Mouse (Mus musculus) central nervous system, embryonic 18 days (tissue): Measurements from ENCODE around the gene Dbx2. TPM values are rescaled to one million over a fixed set of nuclear protein-coding genes. Genes with fewer than 3 reads are reported as not detected.

Source experiments
- polyA plus RNA-seq: library from polyadenylated mRNA; depleted of rRNA; stranded (reverse); fragments of >200 nt; gene quantifications from 2 replicates; pipeline ENCODE4 v1.2.3, GENCODE M21; 2012; rRNA removed

Gene Dbx2
- 3.8 and 4.6 TPM in 2 replicates for polyA plus RNA-seq

DNA sequence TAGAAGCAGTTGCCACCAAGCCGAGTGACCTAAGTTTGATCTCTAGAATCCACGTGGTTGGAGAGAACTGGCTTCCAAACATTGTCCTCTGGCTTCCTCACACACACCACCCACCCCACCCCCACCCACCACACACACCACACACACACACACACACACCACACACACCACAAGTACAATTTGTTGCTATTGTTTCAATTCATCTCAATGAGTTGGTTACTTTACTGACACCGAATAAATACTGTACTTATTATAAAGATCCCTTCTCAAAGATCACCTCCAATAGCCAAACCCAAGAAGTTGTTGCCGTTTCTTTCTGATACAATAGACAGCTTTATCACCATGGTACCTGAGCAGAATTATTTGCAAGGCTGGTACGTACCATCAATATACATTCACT lies at the start of gene Dbx2:
Gene Dbx2 (minus strand): TSS at position 101 of the 400 bp plus-strand sequence.

Other genes starting within 250 kb of the Dbx2 start
- 203 and 239 TPM in 2 replicates for gene Nell2, start 127.4 kb downstream of the Dbx2 start, polyA plus RNA-seq
- gene Ano6, start 134.9 kb upstream of the Dbx2 start, polyA plus RNA-seq, result 27.7 and 28.5 TPM in 2 replicates